Mouse (Mus musculus) erythroblast, adult 5-6 weeks (primary cell): ENCODE measurements at regions not wholly inside any gene's neighbourhood (a gene's known extent, or its start where the extent isn't known, plus 50 kb on each side); places are given as distances from the start of the nearest gene placed in this dataset.

ENCODE experiments used
- ATAC-seq: replicated peaks from 2 replicates; pipeline ENCODE4 v1.8.0; 2016; ENCODE audit warnings: moderate number of reproducible peaks, mild to moderate bottlenecking, moderate TSS enrichment, inconsistent platforms; ENCODE audit not compliant: poor library complexity, low FRiP score, severe bottlenecking

DNA sequence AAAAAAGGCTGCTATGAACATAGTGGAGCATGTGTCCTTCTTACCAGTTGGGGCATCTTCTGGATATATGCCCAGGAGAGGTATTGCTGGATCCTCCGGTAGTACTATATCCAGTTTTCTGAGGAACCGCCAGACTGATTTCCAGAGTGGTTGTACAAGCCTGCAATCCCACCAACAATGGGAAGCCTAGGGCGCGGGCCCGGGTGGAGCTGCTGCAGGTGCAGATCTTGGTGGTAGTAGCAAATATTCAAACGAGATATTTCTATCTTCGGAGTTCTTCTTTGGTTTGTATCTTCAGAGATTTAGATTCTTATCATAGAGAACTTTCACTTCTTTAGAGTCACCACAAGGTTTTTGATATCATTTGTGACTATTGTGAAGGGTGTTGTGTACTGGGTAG lies 52.7 kb upstream of the Btbd35f27 start:
- ATAC-seq = peak; percentile 90
